14 mouse cellular contexts compared by ENCODE assay signal in genomic region chr3:69902382-69902781, GRCm38 (mm10). TPM values are rescaled to one million over a fixed set of nuclear protein-coding genes. Genes with fewer than 3 reads are reported as not detected.
"Had no signal": no experiment of that assay in that cellular context is flagged by ENCODE, and none has a peak within 500 bp of the region (broad histone marks: within the 10 kb centered on the region; RNA-seq: fewer than 3 reads in every experiment).

No protein-coding gene starts in this region.

- H3K4me1 ChIP-seq: intestine, embryonic 15.5 days; midbrain, embryonic 10.5 days; neural tube, embryonic 15.5 days had no signal

- H3K36me3 ChIP-seq: intestine, embryonic 15.5 days; limb, embryonic 12.5 days; midbrain, embryonic 10.5 days; neural tube, embryonic 15.5 days; stomach, embryonic 15.5 days had no signal

- H3K9ac ChIP-seq: intestine, embryonic 15.5 days; limb, embryonic 12.5 days; liver, embryonic 14.5 days; neural tube, embryonic 15.5 days; stomach, embryonic 15.5 days had no signal

- DNase-seq: kidney, adult 18-20 months; kidney, postnatal 10 days; kidney, postnatal 4 days; liver; lung, adult 2 months; lung, postnatal 4 days had no signal

- H3K27ac ChIP-seq: intestine, embryonic 15.5 days; layer of hippocampus, adult 2 months; limb, embryonic 12.5 days; liver, embryonic 14.5 days; midbrain, embryonic 10.5 days; neural tube, embryonic 15.5 days; stomach, embryonic 15.5 days had no signal

- H3K9me3 ChIP-seq: intestine, embryonic 15.5 days; limb, embryonic 12.5 days; midbrain, embryonic 10.5 days; neural tube, embryonic 15.5 days; stomach, embryonic 15.5 days had no signal

- H3K27me3 ChIP-seq: intestine, embryonic 15.5 days; limb, embryonic 12.5 days; neural tube, embryonic 15.5 days; stomach, embryonic 15.5 days had no signal

- H3K4me3 ChIP-seq: intestine, embryonic 15.5 days; layer of hippocampus, adult 2 months; limb, embryonic 12.5 days; midbrain, embryonic 10.5 days; myocyte; neural tube, embryonic 15.5 days; stomach, embryonic 15.5 days had no signal

- H3K4me2 ChIP-seq: intestine, embryonic 15.5 days; limb, embryonic 12.5 days; neural tube, embryonic 15.5 days; stomach, embryonic 15.5 days had no signal

RNA-seq across cellular contexts. Expression of gene Sptssb, which starts 42.6 kb away (rescaled TPM):
- polyA plus RNA-seq: limb, embryonic 12.5 days; myocyte had no signal
